Mouse (Mus musculus): Measurements from ENCODE around the gene 4932438A13Rik.

The 4932438A13Rik gene

GRCm38 (mm10) chr3:36941572-36941971 lies 78.7 kb downstream of the 4932438A13Rik start:
- DNase-seq, result no peak

DNA sequence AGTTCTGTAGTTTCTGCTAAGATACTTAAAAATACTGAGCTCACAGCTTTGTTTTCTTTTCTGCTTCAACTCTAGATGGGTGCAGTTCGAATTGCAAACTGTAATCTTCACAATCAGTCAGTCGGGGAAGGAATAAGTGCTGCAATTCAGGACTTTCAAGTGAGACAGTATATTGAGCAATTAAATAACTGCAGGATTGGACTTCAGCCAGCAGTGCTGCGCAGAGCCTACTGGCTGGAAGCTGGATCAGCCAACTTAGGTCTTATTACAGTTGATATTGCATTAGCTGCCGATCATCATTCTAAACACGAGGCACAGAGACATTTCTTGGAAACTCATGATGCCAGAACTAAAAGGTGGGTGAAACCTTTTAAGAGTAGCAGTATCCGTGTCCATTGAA lies 79.2 kb downstream of the 4932438A13Rik start:
- no peak for DNase-seq

- DNase-seq, result no peak
These were observed 80.8 kb downstream of the 4932438A13Rik start for GRCm38 (mm10) chr3:36943706-36944105.

DNA sequence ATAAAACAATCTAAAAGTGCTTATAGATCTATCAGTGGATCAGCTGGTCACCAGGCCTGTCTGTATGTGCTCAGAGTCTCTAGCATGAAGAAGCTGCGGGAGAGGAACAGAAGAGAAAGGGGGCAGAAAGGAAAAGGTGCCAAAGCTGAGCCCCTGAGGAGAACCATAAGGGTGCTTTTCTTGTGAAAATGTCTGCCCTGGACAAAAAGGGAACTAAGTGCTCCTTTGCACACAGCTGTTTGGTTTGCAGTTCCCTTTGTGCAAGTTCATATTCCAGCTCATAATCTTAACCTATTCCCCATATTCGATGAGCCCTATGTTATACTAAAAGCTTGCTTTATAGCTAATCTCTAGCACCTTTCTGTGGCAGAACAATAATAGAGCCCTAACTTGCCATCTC lies 175.1 kb downstream of the 4932438A13Rik start:
- DNase-seq, result no peak

DNA sequence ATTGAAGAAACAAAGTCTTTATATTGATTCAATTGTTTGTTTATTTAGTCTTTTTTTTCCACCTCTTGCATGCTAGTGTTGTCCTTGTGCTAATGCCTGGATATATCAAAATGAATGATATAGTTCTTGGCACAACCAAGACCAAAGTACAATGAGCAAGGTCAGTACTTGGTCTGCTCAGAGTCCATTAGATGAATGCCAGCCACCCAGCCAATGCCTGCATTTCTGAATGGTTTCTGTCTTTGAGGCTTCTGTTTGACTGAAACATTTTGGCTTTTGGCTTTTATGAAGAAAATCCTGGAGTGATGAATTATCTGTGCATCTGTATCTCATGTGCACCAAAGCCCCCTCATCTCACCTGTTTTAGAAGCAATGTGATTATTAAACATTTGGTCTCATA lies 176.9 kb downstream of the 4932438A13Rik start:
- no peak for DNase-seq

DNA sequence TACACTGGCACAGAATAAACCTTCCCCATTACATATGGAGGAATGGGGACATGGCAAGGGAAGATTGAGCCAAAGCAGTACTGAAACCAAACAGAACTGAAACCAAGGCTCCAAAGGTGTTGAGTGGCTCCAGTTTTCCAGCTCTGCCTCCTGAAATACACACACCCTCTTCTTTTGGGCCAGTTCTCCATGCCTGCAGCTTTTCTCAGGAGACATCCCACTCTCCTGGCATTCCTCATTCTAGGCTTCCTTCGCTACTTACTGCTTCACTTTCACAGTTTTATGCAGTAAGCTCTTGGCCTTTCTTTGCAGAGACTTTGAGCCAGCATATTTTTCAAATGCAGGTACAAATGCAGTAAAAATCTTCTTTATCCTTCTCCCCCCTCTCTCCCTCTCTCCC lies 188.6 kb downstream of the 4932438A13Rik start:
- DNase-seq, result no peak

DNA sequence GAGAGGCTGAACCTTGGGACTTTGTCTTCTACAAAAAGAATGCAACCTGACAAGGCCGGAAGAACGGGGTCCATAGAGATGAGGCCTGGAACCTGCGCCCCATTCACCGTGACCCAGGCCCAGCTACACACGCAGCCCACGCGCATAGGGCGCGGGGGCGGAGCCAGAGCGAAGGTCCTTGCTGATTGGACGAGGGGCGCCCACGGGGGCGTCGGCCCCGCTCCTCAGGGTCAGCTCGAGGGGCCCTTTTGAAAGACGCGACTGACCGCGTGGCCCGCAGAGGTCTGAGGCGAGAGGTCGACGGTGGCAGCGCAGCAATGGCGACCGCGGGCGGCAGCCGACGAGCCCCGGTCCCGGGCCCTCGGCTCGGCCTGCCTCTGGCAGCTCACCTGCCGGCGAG lies 200.5 kb downstream of the 4932438A13Rik start, which contains the start of gene Adad1:
Gene Adad1 (plus strand): TSS at position 122 of the 400 bp plus-strand sequence.
- no peak for DNase-seq

- peak; percentile 7 to 10 for DNase-seq
These were observed 210.3 kb downstream of the 4932438A13Rik start for GRCm38 (mm10) chr3:37073211-37073610.

GRCm38 (mm10) chr3:37084860-37085259 lies 222.0 kb downstream of the 4932438A13Rik start:
- DNase-seq, result no peak

- DNase-seq, result no peak
These were observed 227.8 kb downstream of the 4932438A13Rik start for GRCm38 (mm10) chr3:37090721-37091120.
